Mouse (Mus musculus) mouse trophoblast stem cell (cell line): Measurements from ENCODE around the gene Nsmf.

ENCODE experiments used
- in situ Hi-C, 2 experiments: fragments of 300-500 bp; cut with MseI, MboI; formaldehyde crosslinking; loops; 2 replicates in 1 of 2; 3 replicates in 1 of 2; pipeline ENCODE4 v1.15.1; 2025

Gene Nsmf

GRCm38 (mm10) chr2:25085571-25085970, 31.4 kb downstream of the Nsmf start:
- in situ Hi-C loops: no loop called here

GRCm38 (mm10) chr2:25087842-25088241, 33.7 kb downstream of the Nsmf start:
- in situ Hi-C loops: no loop called here

- in situ Hi-C loops: no loop called here
These were observed 34.5 kb downstream of the Nsmf start for GRCm38 (mm10) chr2:25088636-25089035.

GRCm38 (mm10) chr2:25094785-25095108, 40.6 kb downstream of the Nsmf start:
- in situ Hi-C loops: no loop called here

GRCm38 (mm10) chr2:25095109-25095850, 41.1 kb downstream of the Nsmf start, which contains the start of gene Noxa1:
Gene Noxa1 (minus strand): TSS chr2:25095149.
- in situ Hi-C loops: no loop called here

- in situ Hi-C loops: no loop called here
These were observed 44.0 kb downstream of the Nsmf start for GRCm38 (mm10) chr2:25098005-25098615.

- in situ Hi-C loops: no loop called here
These were observed 44.8 kb downstream of the Nsmf start for GRCm38 (mm10) chr2:25098956-25099355.

- in situ Hi-C loops: no loop called here
These were observed 45.5 kb downstream of the Nsmf start for GRCm38 (mm10) chr2:25099703-25100102.

- in situ Hi-C loops: no loop called here
These were observed 50.0 kb downstream of the Nsmf start for GRCm38 (mm10) chr2:25104122-25104521.

- in situ Hi-C loops: no loop called here
These were observed 51.9 kb downstream of the Nsmf start for GRCm38 (mm10) chr2:25106045-25106444.

- in situ Hi-C loops: no loop called here
These were observed 55.3 kb downstream of the Nsmf start for GRCm38 (mm10) chr2:25109487-25109886.

GRCm38 (mm10) chr2:25110505-25111183, 56.5 kb downstream of the Nsmf start:
- in situ Hi-C loops: no loop called here

- in situ Hi-C loops: no loop called here
These were observed 57.1 kb downstream of the Nsmf start for GRCm38 (mm10) chr2:25111184-25111791.
